Mouse (Mus musculus) limb, embryonic 15.5 days (tissue): Measurements from ENCODE around the gene Vps54. TPM values are rescaled to one million over a fixed set of nuclear protein-coding genes. Genes with fewer than 3 reads are reported as not detected.

ENCODE experiments used
- ATAC-seq: fragments of 200-750 bp; cut with Nextera tagmentation; 2 replicates; pipeline ENCODE4 v1.8.0; 2017; ENCODE audit warnings: low read depth, moderate TSS enrichment; ENCODE audit not compliant: insufficient number of reproducible peaks, low FRiP score, low TSS enrichment
- H3K27ac ChIP-seq: fragments of 300-500 bp; sonication (generic); 2 replicates; pipeline ENCODE4 v1.5.1; 2015; ENCODE audit warnings: moderate library complexity, mild to moderate bottlenecking, inconsistent platforms
- H3K27me3 ChIP-seq: fragments of 300-500 bp; sonication (generic); 2 replicates; pipeline ENCODE4 v1.6.1; 2015; ENCODE audit warnings: inconsistent platforms
- H3K36me3 ChIP-seq: fragments of 300-500 bp; sonication (generic); 2 replicates; pipeline ENCODE4 v1.6.1; 2015; ENCODE audit warnings: inconsistent platforms
- H3K4me1 ChIP-seq: fragments of 300-500 bp; sonication (generic); 2 replicates; pipeline ENCODE4 v1.6.1; 2015; ENCODE audit warnings: inconsistent platforms
- H3K4me2 ChIP-seq: fragments of 300-500 bp; sonication (generic); 2 replicates; pipeline ENCODE4 v1.6.1; 2015; ENCODE audit warnings: mild to moderate bottlenecking, inconsistent platforms
- H3K4me3 ChIP-seq: fragments of 300-500 bp; sonication (generic); 2 replicates; pipeline ENCODE4 v1.5.1; 2015; ENCODE audit warnings: mild to moderate bottlenecking, inconsistent platforms
- H3K9ac ChIP-seq: fragments of 300-500 bp; sonication (generic); 2 replicates; pipeline ENCODE4 v1.6.1; 2015; ENCODE audit warnings: inconsistent platforms
- H3K9me3 ChIP-seq: fragments of 300-500 bp; sonication (generic); 2 replicates; pipeline ENCODE4 v1.6.1; 2016; ENCODE audit warnings: inconsistent platforms
- WGBS: fragments of 180-500 bp; shearing (Covaris S2); methylation state at CpG from one replicate; pipeline ENCODE4 v1.1.7; 2015; 5-methylcytosine and 5-hydroxymethylcytosine counted together
- polyA plus RNA-seq: library from polyadenylated mRNA; unstranded; fragments of >200 nt; fragmentation: Nextera tagmentation; extraction: Ambion mirVana; gene quantifications from 2 replicates; pipeline ENCODE4 v1.2.1, GENCODE M21; 2015

Gene Vps54
- polyA plus RNA-seq, 1 experiment from 2014 or later = 12.0 TPM

DNA sequence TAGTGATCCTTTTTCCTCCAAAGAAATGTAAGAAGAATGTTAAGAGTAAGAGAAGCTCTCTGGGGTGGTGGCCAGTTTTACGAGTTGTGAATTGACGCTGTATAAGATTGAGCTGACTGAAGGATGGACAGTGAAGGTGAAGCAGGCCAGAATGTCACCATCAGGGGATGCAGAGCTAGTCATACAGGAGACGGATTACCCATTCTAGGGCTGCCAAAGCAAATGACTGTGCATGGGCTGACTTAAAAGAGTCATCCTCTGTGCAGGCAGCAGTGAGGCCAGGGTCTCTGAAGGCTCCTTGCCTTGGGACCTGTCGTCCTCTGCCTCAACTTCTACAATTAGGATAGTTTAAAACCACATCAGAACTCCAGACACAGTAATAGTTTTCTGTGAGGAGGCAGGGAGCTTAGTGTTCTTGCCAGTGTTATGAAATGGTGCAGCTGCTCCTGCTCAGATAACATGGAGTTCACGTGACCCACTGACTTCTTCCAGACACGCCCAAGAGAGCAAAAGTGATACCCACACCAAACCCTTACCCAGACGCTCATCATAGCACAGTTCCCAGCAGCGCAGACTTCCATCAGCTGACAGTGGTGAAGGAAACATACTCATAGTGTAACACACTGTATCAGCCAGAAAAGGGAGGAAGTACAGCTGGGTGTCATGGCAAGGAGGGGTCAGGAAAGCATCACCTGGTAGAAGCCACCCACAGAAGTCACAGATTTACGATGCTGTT lies 75.0 kb downstream of the Vps54 start:
- H3K36me3 ChIP-seq = peaks cover 34% of the 10 kb centered on the region

DNA sequence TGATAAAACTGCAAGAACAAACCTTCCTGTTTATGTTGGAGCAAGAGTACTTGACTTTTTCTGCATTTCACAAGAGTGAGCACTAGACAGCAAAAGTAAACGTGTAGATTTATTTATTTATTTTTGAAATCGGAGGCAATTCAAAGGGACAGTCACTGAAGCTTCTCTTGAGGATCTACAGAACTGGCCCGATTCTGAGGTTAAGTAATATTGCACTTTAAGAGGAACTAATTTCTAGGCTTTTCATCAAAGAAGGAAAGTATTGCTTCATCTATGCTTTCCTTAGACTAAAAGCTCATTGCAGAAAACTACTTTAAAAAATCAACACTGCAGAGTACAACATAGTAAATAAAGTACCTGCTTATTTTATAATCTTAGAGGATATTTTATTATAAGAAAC lies 82.5 kb downstream of the Vps54 start:
- Histone ChIP-seq H3K4me2 (no peak overlapping the region), H3K27me3 (no peaks in the 10 kb centered on the region), H3K27ac (no peak overlapping the region), H3K9me3 (no peaks in the 10 kb centered on the region), H3K36me3 (peaks cover 33% of the 10 kb centered on the region; the same call in 1 of the 2 replicates), H3K4me1 (no peaks in the 10 kb centered on the region), H3K9ac (no peak overlapping the region), H3K4me3 (no peak overlapping the region)
- 83% methylated on average over 3 of the region's 3 CpGs for WGBS
- ATAC-seq = no peak

More for the DNA sequence above, 75.0 kb downstream of the Vps54 start:
- Histone ChIP-seq H3K9me3 (no peaks in the 10 kb centered on the region), H3K4me3 (no peak overlapping the region), H3K27me3 (no peaks in the 10 kb centered on the region), H3K4me1 (no peaks in the 10 kb centered on the region), H3K27ac (no peak overlapping the region), H3K4me2 (no peak overlapping the region), H3K9ac (no peak overlapping the region)
- ATAC-seq = no peak
- WGBS = 87% methylated on average over 9 of the region's 9 CpGs

DNA sequence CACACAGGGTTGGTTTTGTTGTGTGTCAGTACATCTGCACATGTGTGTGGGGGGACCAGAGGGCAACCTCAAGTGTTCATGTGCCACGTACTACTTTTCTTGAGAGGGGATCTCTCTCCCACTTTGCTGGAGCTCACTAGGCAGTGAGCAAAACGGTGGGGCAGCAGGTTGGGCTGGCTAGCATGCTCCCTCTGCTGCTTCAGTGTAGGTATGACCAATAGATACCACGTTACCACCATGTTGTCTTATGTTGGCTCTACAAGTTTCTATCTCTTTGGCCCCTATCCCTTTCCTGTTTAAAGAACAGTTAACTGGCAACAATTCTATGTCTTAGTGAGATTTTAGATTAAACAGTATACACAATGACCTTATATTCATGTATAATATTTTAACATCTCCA lies 83.3 kb downstream of the Vps54 start:
- H3K4me2 ChIP-seq = no peak overlapping the region
- H3K27me3 ChIP-seq = no peaks in the 10 kb centered on the region
- 85% methylated on average over 3 of the region's 3 CpGs for WGBS
- H3K9ac ChIP-seq = no peak overlapping the region
- no peak overlapping the region for H3K4me3 ChIP-seq
- H3K36me3 ChIP-seq = peaks cover 34% of the 10 kb centered on the region; the same call in 1 of the 2 replicates
- H3K27ac ChIP-seq = no peak overlapping the region
- no peaks in the 10 kb centered on the region for H3K9me3 ChIP-seq
- no peaks in the 10 kb centered on the region for H3K4me1 ChIP-seq
- ATAC-seq = no peak

DNA sequence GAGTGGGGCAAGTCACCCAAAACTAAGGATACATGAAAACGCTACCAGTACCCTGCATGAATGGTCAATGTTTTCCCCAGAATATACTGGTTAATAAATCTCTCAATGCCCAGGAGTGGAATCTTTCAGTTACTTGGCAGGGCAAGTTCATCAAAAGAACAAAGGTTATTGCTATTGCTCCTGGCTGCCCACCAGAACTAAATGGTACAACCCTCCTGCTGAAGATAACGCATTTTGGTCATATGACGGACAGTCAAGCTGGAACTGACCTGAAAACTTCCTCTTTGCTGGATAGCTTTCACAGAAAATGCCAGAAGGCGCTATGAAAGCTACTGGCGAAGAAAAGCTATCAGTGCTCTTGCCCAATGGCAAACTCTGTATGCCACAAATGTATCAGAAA lies 86.7 kb downstream of the Vps54 start:
- Histone ChIP-seq H3K36me3 (peaks cover 43% of the 10 kb centered on the region), H3K4me1 (no peaks in the 10 kb centered on the region), H3K9ac (no peak overlapping the region), H3K9me3 (no peaks in the 10 kb centered on the region), H3K4me2 (no peak overlapping the region), H3K27me3 (no peaks in the 10 kb centered on the region), H3K4me3 (no peak overlapping the region), H3K27ac (no peak overlapping the region)
- no peak for ATAC-seq
- 92% methylated on average over 5 of the region's 5 CpGs for WGBS

DNA sequence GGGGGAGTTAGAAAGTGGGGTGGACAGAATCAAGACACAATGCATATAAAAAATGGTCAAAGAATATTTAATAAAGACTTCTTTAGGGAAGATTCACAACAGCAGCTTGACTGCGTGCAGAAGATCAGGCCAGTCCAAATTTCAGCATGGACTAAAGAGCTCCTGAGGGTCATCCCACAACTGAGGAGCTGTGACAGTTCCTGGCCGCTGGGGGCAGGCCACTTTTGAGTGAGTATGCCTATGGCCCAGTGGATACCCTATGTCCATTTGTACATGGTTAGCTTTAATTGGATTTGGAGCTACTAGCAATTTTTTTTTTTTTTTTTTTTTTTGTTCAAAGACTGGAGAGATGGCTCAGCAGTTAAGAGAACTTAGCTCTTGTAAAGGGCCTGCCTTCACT lies 87.7 kb downstream of the Vps54 start:
- no peaks in the 10 kb centered on the region for H3K27me3 ChIP-seq
- H3K9me3 ChIP-seq = no peaks in the 10 kb centered on the region
- H3K4me3 ChIP-seq = no peak overlapping the region
- H3K4me2 ChIP-seq = no peak overlapping the region
- WGBS = 67% methylated on average over 2 of the region's 2 CpGs
- H3K9ac ChIP-seq = no peak overlapping the region
- H3K27ac ChIP-seq = no peak overlapping the region
- ATAC-seq = no peak
- H3K4me1 ChIP-seq = no peaks in the 10 kb centered on the region
- H3K36me3 ChIP-seq = peaks cover 46% of the 10 kb centered on the region

DNA sequence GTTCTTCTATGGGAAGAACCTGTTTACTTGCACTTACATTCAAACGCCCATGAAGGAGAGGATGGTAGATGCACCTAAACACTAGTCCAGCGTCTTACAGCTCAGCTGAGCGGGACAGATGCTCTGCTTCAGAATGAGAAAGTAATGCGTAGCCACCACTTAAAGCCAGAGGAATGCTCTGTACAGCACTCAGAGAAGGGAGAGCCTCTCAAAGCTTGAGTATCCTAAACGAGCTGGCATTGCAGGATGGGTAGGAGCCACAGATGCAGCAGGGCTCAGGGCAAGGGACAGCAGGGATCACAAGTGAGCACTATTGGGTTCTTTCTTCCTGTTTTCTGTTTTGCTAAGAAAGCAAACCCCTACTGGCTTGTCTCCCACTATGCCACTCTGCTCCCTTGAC lies 88.4 kb downstream of the Vps54 start:
- no peak overlapping the region for H3K27ac ChIP-seq
- H3K9me3 ChIP-seq = no peaks in the 10 kb centered on the region
- H3K4me3 ChIP-seq = no peak overlapping the region
- no peak overlapping the region for H3K9ac ChIP-seq
- peaks cover 49% of the 10 kb centered on the region for H3K36me3 ChIP-seq
- H3K4me1 ChIP-seq = no peaks in the 10 kb centered on the region
- 90% methylated on average over 5 of the region's 5 CpGs for WGBS
- no peaks in the 10 kb centered on the region for H3K27me3 ChIP-seq
- H3K4me2 ChIP-seq = no peak overlapping the region
- ATAC-seq = no peak

DNA sequence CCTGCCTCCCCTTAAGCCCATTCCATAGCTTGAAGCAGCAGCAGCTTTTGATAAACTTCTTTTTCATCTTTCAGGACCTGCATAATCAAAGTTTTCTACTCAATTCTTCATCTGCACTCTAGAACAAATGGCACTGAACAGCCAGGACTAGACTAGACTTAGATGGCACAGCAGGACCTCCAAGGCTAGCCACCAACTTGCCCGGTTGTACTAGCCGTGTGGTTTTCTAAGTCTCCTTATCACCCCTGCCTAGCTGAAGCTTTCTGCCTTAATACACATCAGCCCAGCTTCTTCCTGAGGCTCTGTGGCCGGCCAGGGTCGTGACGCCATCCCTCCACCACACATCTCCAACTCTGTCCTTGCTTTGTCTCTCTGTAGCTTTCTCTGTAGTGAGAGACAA lies 89.1 kb downstream of the Vps54 start:
- Histone ChIP-seq H3K4me2 (no peak overlapping the region), H3K9ac (no peak overlapping the region), H3K4me3 (no peak overlapping the region), H3K27ac (no peak overlapping the region), H3K4me1 (no peaks in the 10 kb centered on the region), H3K9me3 (no peaks in the 10 kb centered on the region), H3K27me3 (no peaks in the 10 kb centered on the region), H3K36me3 (peaks cover 54% of the 10 kb centered on the region)
- ATAC-seq = no peak
- 88% methylated on average over 5 of the region's 5 CpGs for WGBS

DNA sequence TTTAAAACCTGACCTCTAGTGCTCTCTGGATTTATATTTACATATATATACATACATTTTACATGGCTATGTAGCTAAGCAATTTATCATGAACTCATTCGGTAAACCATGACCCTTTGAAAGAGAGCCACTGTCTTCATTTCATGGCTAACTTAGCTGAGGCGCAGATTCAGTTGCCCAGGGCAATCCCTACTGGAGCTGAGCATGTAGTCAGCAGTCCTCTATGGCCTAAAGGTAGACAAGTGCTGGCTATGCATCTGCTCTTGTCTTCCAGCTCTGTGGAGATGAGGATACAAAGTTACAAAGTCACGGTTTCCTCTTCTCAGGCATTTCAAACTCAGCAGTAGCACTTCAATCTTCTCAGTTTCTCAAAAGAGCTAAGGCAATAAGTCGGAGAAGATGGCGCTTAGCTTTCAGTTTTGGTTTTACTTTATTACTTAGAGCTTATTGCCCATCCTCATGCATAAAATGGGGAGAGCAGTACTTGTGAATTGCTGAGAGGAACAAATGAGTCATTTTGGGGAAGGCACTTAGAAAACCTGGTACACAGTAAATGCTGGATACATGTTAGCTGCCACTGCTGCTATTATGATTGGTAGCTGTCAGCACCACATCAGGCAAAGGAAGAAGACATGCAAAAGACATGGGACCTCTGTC lies 93.7 kb downstream of the Vps54 start:
- H3K4me2 ChIP-seq = no peak overlapping the region
- no peak overlapping the region for H3K9ac ChIP-seq
- H3K27ac ChIP-seq = no peak overlapping the region
- H3K36me3 ChIP-seq = peaks cover 39% of the 10 kb centered on the region
- WGBS = 93% methylated on average over 5 of the region's 5 CpGs
- H3K9me3 ChIP-seq = no peaks in the 10 kb centered on the region
- no peak overlapping the region for H3K4me3 ChIP-seq
- no peak for ATAC-seq
- no peaks in the 10 kb centered on the region for H3K4me1 ChIP-seq
- no peaks in the 10 kb centered on the region for H3K27me3 ChIP-seq

DNA sequence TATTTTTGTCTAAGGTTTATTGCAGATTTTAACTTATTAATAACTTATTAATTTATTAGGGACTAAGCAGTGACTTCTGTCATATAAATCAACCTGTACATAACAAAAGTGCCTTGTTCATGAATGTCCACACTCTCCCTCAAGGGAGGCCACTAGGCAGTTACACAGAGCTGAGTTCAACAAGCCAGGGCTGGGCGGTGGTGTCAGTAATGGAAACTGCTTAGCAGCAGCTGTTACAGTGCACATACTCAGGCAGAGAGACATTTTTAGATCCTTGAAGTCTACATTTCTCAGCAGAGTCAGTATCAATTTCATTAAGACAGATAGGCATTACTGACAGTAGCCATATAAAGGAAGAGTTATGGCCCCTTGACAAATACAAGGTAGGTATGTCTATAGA lies 98.8 kb downstream of the Vps54 start:
- ATAC-seq = no peak
- H3K27ac ChIP-seq = no peak overlapping the region
- no peaks in the 10 kb centered on the region for H3K9me3 ChIP-seq
- WGBS = 76% methylated on average over 1 of the region's 1 CpGs
- H3K4me1 ChIP-seq = no peaks in the 10 kb centered on the region
- H3K36me3 ChIP-seq = peaks cover 12% of the 10 kb centered on the region
- H3K4me3 ChIP-seq = no peak overlapping the region
- H3K4me2 ChIP-seq = no peak overlapping the region
- H3K27me3 ChIP-seq = no peaks in the 10 kb centered on the region
- H3K9ac ChIP-seq = no peak overlapping the region

DNA sequence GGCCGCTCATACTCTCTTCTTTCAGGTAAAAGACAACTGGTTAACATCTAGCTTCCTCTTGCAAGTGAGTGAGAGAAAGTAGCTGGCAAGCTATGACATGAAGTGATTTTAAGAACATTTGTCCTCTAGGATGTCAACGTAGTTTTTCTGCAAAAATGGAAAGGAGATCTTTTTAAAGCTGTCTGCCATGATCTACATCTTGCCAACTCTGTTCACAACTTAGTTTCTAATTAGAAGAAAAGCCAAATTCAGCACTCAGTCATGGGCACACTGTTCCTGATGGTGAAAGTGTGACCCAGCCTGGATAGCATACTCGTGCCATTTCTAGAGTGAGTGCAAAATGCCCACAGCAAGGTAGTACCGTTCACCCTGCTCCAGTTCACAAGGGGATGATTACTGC lies 100.0 kb downstream of the Vps54 start:
- Histone ChIP-seq H3K9ac (no peak overlapping the region), H3K4me3 (no peak overlapping the region), H3K9me3 (no peaks in the 10 kb centered on the region), H3K4me2 (no peak overlapping the region), H3K27ac (no peak overlapping the region), H3K27me3 (no peaks in the 10 kb centered on the region), H3K36me3 (peaks cover 16% of the 10 kb centered on the region), H3K4me1 (no peaks in the 10 kb centered on the region)
- 76% methylated on average over 4 of the region's 4 CpGs for WGBS
- ATAC-seq = no peak

DNA sequence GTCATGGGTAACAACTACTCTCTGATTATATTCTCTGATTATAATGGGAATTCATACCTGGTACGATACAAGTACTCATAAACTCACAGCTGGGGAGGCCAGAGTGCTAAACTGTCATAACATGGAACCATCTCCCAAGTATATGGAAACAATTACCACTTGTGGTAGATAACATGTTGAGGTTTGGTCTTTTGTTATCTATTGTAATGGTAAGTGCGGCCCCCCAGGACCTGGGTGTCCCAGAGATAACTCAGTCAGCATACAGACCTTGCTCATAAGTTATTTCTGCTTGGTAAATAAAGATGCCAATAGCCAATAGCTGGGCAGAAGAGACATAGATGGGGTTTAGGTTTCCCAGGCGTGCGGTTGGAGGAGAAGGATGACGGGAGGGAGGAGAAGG lies 104.4 kb downstream of the Vps54 start:
- Histone ChIP-seq H3K27me3 (no peaks in the 10 kb centered on the region), H3K4me2 (no peak overlapping the region), H3K36me3 (peaks cover 40% of the 10 kb centered on the region), H3K27ac (no peak overlapping the region), H3K9me3 (no peaks in the 10 kb centered on the region), H3K4me1 (no peaks in the 10 kb centered on the region), H3K4me3 (no peak overlapping the region), H3K9ac (no peak overlapping the region)
- WGBS = 94% methylated on average over 5 of the region's 5 CpGs
- no peak for ATAC-seq

DNA sequence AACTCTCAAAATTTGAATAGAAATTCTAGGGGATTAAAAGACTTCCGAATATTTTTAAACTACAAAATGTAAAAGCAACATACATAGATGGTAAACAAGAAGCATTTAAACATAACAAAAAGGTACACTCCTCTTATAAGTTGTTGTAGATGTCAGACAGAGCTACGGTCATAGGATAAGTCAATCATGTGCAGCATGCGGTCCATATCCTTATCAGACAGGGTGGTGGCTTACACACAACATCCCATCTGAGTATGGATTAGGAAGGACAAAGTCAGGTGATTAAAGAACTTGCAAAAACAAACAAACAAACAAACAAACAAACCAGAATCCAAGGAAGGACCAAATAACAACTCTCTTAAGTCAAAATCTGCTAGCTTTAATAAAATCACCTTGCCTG lies 106.9 kb downstream of the Vps54 start:
- no peak for ATAC-seq
- Histone ChIP-seq H3K4me3 (no peak overlapping the region), H3K4me2 (no peak overlapping the region), H3K4me1 (no peaks in the 10 kb centered on the region), H3K27ac (no peak overlapping the region), H3K27me3 (no peaks in the 10 kb centered on the region), H3K36me3 (peaks cover 52% of the 10 kb centered on the region), H3K9me3 (no peaks in the 10 kb centered on the region), H3K9ac (no peak overlapping the region)
- WGBS = 96% methylated on average over 3 of the region's 3 CpGs
